Mouse (Mus musculus): ENCODE results near the gene Slc44a4. TPM values are rescaled to one million over a fixed set of nuclear protein-coding genes. Genes with fewer than 3 reads are reported as not detected.

Gene Slc44a4
- total and polyA plus RNA-seq, 3 experiments: 1.1 TPM; not detected in 2

DNA sequence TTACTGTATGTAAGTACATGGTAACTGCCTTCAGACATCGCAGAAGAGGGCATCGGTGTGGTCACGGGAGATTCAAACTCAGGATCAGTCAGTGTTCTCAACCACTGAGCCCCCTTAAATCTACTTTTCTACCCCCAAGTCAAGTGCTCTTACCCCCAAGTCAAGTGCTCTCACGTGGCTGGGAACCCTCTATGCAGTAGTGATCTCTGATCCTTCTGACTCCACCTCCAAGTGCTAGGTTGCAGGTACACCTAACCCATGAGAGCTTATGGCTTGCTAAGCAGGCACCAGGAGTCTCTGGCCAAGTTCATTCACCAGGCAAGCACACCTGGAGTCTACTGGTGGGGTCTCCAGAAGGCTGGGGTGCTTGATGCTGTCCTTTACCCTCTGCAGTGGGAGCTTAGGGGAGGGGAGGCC is 35.3 kb downstream of the Slc44a4 start:
- Histone ChIP-seq H3K27ac (no peak overlapping the region), H3K4me1 (ENCODE audit: control insufficient read depth, insufficient read depth, low read length) (no peaks in the 10 kb centered on the region; the same call in 1 of the 2 replicates), H3K9ac (ENCODE audit: low read depth, low read length) (no peak overlapping the region), H3K4me3 (no peak overlapping the region), H3K27me3 (ENCODE audit: control insufficient read depth, insufficient read depth, low read length) (no peaks in the 10 kb centered on the region), H3K79me2 (replicated peaks; ENCODE audit: control insufficient read depth, insufficient read depth, low read length) (no peaks in the 10 kb centered on the region), H3K36me3 (ENCODE audit: control insufficient read depth, insufficient read depth, low read length) (no peaks in the 10 kb centered on the region)
- WGBS: 55% methylated on average over 4 of the region's 4 CpGs
- intact Hi-C loops (cut with DNase I): no loop called here
- no peak for TF ChIP-seq EP300 (IDR thresholded peaks at IDR 0.05; ENCODE audit: insufficient read depth, low read depth, low read length)
- TF ChIP-seq CTCF (IDR thresholded peaks at IDR 0.05): no peak
- no peak for TF ChIP-seq POLR2A (IDR thresholded peaks at IDR 0.05; ENCODE audit: insufficient read depth, low read depth, low read length)
- DNase-seq: no peak

DNA sequence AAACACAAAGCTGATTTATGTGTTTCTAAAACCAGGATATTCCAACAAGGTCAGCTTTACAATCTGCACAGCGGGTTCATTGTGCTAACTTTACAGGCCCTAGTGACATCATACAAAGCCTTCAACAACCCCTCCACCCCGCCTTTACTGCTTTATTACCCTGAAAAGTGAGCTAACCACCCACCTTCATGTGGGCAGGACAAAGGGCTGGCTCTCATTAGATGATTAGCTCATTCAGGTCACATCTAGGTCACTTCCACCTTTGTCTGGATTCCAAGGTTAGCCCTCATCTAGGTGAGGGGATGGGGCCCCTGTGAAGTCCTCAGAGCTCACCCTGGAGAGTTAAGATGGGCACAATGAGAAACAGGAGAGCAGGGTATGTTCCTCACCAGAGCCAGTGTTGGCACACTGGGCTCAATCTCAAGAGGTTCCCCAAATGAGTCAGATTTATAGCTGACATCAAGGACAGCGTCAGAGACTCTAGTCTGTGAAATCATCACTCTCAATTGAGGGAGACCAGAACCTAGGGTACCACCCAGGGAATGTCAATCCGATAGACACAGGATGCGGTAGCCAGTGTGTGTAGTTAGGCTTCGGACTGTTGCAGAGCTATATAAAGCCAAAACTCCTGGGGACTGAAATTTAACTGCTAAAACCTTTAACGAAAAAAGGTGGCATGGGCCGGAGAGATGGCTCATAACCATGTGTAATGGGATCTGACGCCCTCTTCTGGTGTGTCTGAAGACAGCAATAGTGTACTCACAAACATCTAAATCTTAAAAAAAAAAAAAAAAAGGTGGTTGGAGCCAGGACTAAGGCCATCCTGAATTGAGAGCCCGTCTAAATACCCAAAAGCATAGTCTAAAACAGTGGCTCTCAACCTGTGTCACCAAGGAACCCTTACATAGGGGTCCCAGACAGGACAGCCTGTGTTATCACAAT is 36.5 kb downstream of the Slc44a4 start:
- WGBS: 44% methylated on average over 10 of the region's 10 CpGs
- no peak for TF ChIP-seq EP300 (IDR thresholded peaks at IDR 0.05; ENCODE audit: insufficient read depth, low read depth, low read length)
- peak; percentile 36 for TF ChIP-seq CTCF (IDR thresholded peaks at IDR 0.05)
- TF ChIP-seq POLR2A (IDR thresholded peaks at IDR 0.05; ENCODE audit: insufficient read depth, low read depth, low read length): no peak
- H3K27me3 ChIP-seq (ENCODE audit: control insufficient read depth, insufficient read depth, low read length): no peaks in the 10 kb centered on the region
- H3K36me3 ChIP-seq (ENCODE audit: control insufficient read depth, insufficient read depth, low read length): no peaks in the 10 kb centered on the region
- no peak for DNase-seq
- H3K4me1 ChIP-seq (ENCODE audit: control insufficient read depth, insufficient read depth, low read length): no peaks in the 10 kb centered on the region; the same call in 1 of the 2 replicates
- H3K79me2 ChIP-seq (replicated peaks; ENCODE audit: control insufficient read depth, insufficient read depth, low read length): no peaks in the 10 kb centered on the region
- H3K4me3 ChIP-seq: no peak overlapping the region; the same call in 1 of the 2 replicates
- intact Hi-C loops (cut with DNase I): no loop called here
- no peak overlapping the region for H3K9ac ChIP-seq (ENCODE audit: low read depth, low read length)
- no peak overlapping the region for H3K27ac ChIP-seq

DNA sequence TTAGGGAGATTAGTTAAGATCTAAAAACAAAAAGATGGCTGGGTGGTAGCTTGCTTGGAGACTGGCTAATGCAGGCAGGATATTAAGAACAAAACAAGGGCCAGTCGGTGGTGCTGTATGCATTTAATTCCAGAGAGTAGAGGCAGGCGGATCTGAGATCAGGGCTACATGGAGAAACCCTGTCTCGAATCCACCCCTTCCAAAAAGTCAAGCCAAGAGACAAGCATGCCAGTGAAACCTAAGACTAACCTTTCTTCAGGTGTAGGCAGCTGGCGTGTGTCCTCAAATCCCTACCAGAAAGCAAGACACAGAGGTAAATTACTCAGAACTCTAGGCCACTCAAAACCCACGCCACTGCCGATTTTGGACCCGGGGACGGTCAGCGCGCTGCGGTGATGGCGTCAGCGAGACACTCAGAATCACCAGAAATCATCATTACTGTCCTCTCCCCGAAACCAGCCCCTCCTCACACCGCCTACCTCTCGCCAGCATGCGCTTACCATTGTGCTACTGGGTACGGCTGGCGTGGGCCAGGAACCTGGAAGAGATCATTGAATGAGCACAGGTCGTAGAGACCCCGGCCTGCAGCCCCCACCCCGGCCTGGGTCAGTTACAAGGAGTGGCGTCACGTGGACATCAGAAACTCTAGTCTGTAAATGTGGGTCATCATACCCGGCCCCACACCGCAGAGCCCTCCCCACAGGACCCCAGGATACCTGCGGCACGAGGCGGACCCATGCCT is 37.5 kb downstream of the Slc44a4 start:
- no peak for DNase-seq
- peak overlapping the region; percentile 96 for H3K9ac ChIP-seq (ENCODE audit: low read depth, low read length)
- H3K27me3 ChIP-seq (ENCODE audit: control insufficient read depth, insufficient read depth, low read length): no peaks in the 10 kb centered on the region
- no peak for TF ChIP-seq CTCF (IDR thresholded peaks at IDR 0.05)
- no peak for TF ChIP-seq POLR2A (IDR thresholded peaks at IDR 0.05; ENCODE audit: insufficient read depth, low read depth, low read length)
- TF ChIP-seq EP300 (IDR thresholded peaks at IDR 0.05; ENCODE audit: insufficient read depth, low read depth, low read length): no peak
- H3K27ac ChIP-seq: peak overlapping the region; percentile 95
- H3K79me2 ChIP-seq (replicated peaks; ENCODE audit: control insufficient read depth, insufficient read depth, low read length): no peaks in the 10 kb centered on the region
- no peaks in the 10 kb centered on the region; the same call in 1 of the 2 replicates for H3K4me1 ChIP-seq (ENCODE audit: control insufficient read depth, insufficient read depth, low read length)
- peak overlapping the region; percentile 86 for H3K4me3 ChIP-seq
- intact Hi-C loops (cut with DNase I): loop anchor here (1.0 kb wide), 1 partner anchor 28 kb away; no protein-coding TSS in a partner anchor
- WGBS: under 1% methylated on average over 29 of the region's 29 CpGs
- no peaks in the 10 kb centered on the region for H3K36me3 ChIP-seq (ENCODE audit: control insufficient read depth, insufficient read depth, low read length)

DNA sequence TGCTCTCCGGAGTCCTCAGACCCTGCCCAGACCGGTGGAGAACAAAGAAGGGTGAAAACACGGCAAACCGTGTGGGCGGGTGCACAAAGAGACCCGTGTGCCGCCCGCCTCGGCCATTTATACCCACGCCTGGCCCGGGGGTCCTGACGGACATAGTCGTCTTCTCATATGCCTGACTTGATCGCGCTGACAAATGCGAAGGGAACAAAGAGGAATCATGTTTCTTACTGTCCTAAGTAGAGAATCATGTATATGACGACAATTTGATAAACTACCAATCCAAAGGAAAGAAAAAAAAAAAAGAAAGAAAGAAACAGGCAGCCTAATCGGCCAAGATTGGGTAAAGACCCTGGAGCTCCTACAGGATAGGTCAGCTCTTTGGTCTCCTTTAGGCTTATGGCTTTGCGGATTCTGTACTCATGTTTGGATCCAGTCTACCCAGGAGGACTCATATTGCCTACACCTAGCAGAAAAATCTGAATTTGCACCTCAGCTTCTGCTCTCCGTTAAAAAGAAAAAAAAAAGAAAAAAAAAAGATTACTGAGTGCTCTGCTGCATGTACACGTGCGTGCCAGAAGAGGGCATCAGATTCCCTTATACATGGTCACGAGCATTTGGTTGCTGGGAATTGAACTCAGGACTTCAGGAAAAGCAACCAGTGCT is 38.2 kb downstream of the Slc44a4 start:
- H3K4me3 ChIP-seq: peak overlapping the region; percentile 86
- under 1% methylated on average over 23 of the region's 23 CpGs for WGBS
- H3K79me2 ChIP-seq (replicated peaks; ENCODE audit: control insufficient read depth, insufficient read depth, low read length): no peaks in the 10 kb centered on the region
- DNase-seq: peak; percentile 83 to 88
- H3K27ac ChIP-seq: peak overlapping the region; percentile 95
- no peaks in the 10 kb centered on the region for H3K27me3 ChIP-seq (ENCODE audit: control insufficient read depth, insufficient read depth, low read length)
- peak; percentile 94 for TF ChIP-seq CTCF (IDR thresholded peaks at IDR 0.05)
- TF ChIP-seq POLR2A (IDR thresholded peaks at IDR 0.05; ENCODE audit: insufficient read depth, low read depth, low read length): peak; percentile 93
- peak; percentile 64; the same call in 1 of the 2 replicates for TF ChIP-seq EP300 (IDR thresholded peaks at IDR 0.05; ENCODE audit: insufficient read depth, low read depth, low read length)
- intact Hi-C loops (cut with DNase I): loop anchor here (1.0 kb wide), 1 partner anchor 28 kb away; no protein-coding TSS in a partner anchor
- peak overlapping the region; percentile 96 for H3K9ac ChIP-seq (ENCODE audit: low read depth, low read length)
- H3K4me1 ChIP-seq (ENCODE audit: control insufficient read depth, insufficient read depth, low read length): no peaks in the 10 kb centered on the region; the same call in 1 of the 2 replicates
- no peaks in the 10 kb centered on the region for H3K36me3 ChIP-seq (ENCODE audit: control insufficient read depth, insufficient read depth, low read length)

DNA sequence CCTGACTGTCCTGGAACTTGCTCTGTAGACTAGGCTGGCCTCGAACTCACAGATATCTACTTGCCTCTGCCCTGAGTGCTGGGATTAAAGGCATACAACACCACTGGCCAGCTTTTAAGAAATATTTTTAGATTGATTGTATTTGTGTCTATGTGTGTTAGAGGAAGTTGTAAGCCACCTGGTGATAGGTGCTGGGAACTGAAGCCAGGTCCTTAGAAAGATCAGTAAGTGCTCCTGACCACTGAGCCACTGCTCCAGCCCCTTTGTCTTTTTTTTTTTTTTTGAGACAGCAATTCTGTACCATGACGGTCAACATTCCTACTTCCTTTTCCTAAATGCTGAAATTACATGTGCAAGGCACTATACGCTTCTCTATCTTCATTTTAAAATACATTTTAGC is 39.0 kb downstream of the Slc44a4 start:
- Histone ChIP-seq H3K9ac (ENCODE audit: low read depth, low read length) (no peak overlapping the region), H3K27me3 (ENCODE audit: control insufficient read depth, insufficient read depth, low read length) (no peaks in the 10 kb centered on the region), H3K79me2 (replicated peaks; ENCODE audit: control insufficient read depth, insufficient read depth, low read length) (no peaks in the 10 kb centered on the region), H3K36me3 (ENCODE audit: control insufficient read depth, insufficient read depth, low read length) (no peaks in the 10 kb centered on the region), H3K27ac (no peak overlapping the region), H3K4me3 (no peak overlapping the region), H3K4me1 (ENCODE audit: control insufficient read depth, insufficient read depth, low read length) (no peaks in the 10 kb centered on the region; the same call in 1 of the 2 replicates)
- no peak for DNase-seq
- TF ChIP-seq CTCF (IDR thresholded peaks at IDR 0.05) (no peak), EP300 (IDR thresholded peaks at IDR 0.05; ENCODE audit: insufficient read depth, low read depth, low read length) (no peak), POLR2A (IDR thresholded peaks at IDR 0.05; ENCODE audit: insufficient read depth, low read depth, low read length) (no peak)
- 73% methylated on average over 3 of the region's 3 CpGs for WGBS
- intact Hi-C loops (cut with DNase I): no loop called here

Measured in heart, adult 2 months (tissue).